Mouse (Mus musculus): ENCODE measurements around the gene Syncrip. TPM values are rescaled to one million over a fixed set of nuclear protein-coding genes. Genes with fewer than 3 reads are reported as not detected.

Gene Syncrip
- polyA plus RNA-seq, 1 experiment from 2014 or later: 51.7 TPM

DNA sequence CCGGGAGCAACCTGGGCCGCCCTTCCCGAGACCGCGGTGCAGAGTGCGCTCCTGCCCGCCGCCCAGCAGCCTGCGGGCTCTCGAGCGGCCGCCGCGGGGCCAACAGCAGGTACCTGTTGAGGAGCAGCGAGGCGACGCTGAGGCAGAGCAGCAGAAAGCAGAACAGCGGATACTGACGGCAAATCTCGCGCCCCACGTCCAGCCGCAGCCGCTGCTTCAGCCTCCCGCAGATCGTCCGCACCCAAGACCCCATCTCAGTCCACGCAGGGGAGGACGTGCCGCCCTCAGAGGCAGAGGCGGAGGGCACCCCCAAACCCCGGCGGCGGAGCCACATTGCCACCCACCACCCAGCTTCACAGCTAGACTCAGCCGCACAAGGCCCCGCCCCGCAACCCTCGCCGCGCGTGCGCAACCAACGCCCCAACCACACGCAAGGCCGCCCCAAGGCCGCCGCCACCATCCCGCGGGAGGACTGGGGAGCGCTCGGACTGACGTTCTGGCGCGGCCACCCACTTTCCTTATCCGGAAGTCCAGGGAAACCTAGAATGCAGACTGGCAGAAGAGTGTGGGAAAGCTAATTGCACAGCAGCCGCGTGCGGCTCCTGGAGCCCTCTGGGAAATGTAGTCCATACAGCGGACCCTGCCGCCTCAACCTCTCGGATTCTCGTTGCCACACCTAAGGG is 43.7 kb downstream of the Syncrip start, which contains the start of gene Snx14:
Gene Snx14 (minus strand): TSS at position 404 of the 683 bp plus-strand sequence.
- DNase-seq (ENCODE audit: low spot score): peak; percentile 98
- peak; percentile 98 for ATAC-seq (ENCODE audit: low FRiP score, low TSS enrichment)
- Histone ChIP-seq H3K4me1 (replicated peaks; ENCODE audit: control insufficient read depth, insufficient read depth) (no peaks in the 10 kb centered on the region), H3K4me3 (ENCODE audit: low read depth, low read length) (peak within 1 kb of the TSS; percentile 93), H3K27ac (replicated peaks) (peak within 1 kb of the TSS; percentile 95), H3K4me2 (replicated peaks; ENCODE audit: low read depth) (peak within 1 kb of the TSS; percentile 92), H3K9ac (ENCODE audit: low read length) (peak within 1 kb of the TSS; percentile 82), H3K9me3 (ENCODE audit: control insufficient read depth, low read length) (no peaks in the 10 kb centered on the region), H3K36me3 (ENCODE audit: control insufficient read depth, insufficient read depth, low read length) (no peaks in the 10 kb centered on the region), H3K27me3 (ENCODE audit: control insufficient read depth, insufficient read depth, low read length) (no peaks in the 10 kb centered on the region)
- WGBS: under 1% methylated on average over 57 of the region's 62 CpGs
- no peak; the same call in 1 of the 2 replicates for TF ChIP-seq CTCF (IDR thresholded peaks at IDR 0.05; ENCODE audit: low read depth)

DNA sequence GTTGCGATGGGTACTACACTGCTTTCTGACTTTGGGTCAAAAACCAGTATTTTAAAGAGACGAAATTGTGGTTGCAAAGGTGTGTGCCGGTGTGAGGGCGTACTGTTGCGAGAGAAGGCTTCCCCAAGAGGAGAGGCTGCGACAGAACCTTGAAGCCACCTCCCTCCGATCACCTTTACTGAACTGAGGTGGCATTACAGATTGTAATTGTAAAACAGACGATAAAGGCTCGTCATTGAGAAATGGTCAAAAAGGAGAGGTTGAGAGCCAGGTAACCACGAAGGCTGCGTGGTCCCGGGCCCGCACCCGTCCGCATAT is 44.2 kb downstream of the Syncrip start:
- H3K4me2 ChIP-seq (replicated peaks; ENCODE audit: low read depth): peak overlapping the region; percentile 92
- H3K27me3 ChIP-seq (ENCODE audit: control insufficient read depth, insufficient read depth, low read length): no peaks in the 10 kb centered on the region
- H3K9me3 ChIP-seq (ENCODE audit: control insufficient read depth, low read length): no peaks in the 10 kb centered on the region
- under 1% methylated on average over 15 of the region's 15 CpGs for WGBS
- H3K4me1 ChIP-seq (replicated peaks; ENCODE audit: control insufficient read depth, insufficient read depth): no peaks in the 10 kb centered on the region
- TF ChIP-seq CTCF (IDR thresholded peaks at IDR 0.05; ENCODE audit: low read depth) (no peak), EP300 (optimal IDR thresholded peaks at IDR 0.05) (no peak)
- H3K36me3 ChIP-seq (ENCODE audit: control insufficient read depth, insufficient read depth, low read length): no peaks in the 10 kb centered on the region
- peak overlapping the region; percentile 95 for H3K27ac ChIP-seq (replicated peaks)
- peak overlapping the region; percentile 82 for H3K9ac ChIP-seq (ENCODE audit: low read length)
- peak overlapping the region; percentile 93 for H3K4me3 ChIP-seq (ENCODE audit: low read depth, low read length)
- DNase-seq (ENCODE audit: low spot score) (no peak), ATAC-seq (ENCODE audit: low FRiP score, low TSS enrichment) (no peak; the same call in 1 of the 2 replicates)

GRCm38 (mm10) chr9:88437342-88438236 is 44.8 kb downstream of the Syncrip start:
- ATAC-seq (ENCODE audit: low FRiP score, low TSS enrichment): no peak
- Histone ChIP-seq H3K4me1 (replicated peaks; ENCODE audit: control insufficient read depth, insufficient read depth) (no peaks in the 10 kb centered on the region), H3K4me2 (replicated peaks; ENCODE audit: low read depth) (peak overlapping the region; percentile 92), H3K9me3 (ENCODE audit: control insufficient read depth, low read length) (no peaks in the 10 kb centered on the region), H3K9ac (ENCODE audit: low read length) (peak overlapping the region; percentile 82; the same call in 1 of the 2 replicates), H3K27ac (replicated peaks) (no peak overlapping the region), H3K36me3 (ENCODE audit: control insufficient read depth, insufficient read depth, low read length) (no peaks in the 10 kb centered on the region), H3K4me3 (ENCODE audit: low read depth, low read length) (peak overlapping the region; percentile 93), H3K27me3 (ENCODE audit: control insufficient read depth, insufficient read depth, low read length) (no peaks in the 10 kb centered on the region)
- 33% methylated on average over 10 of the region's 10 CpGs for WGBS
- DNase-seq (ENCODE audit: low spot score): no peak
- TF ChIP-seq EP300 (optimal IDR thresholded peaks at IDR 0.05) (no peak), CTCF (IDR thresholded peaks at IDR 0.05; ENCODE audit: low read depth) (no peak)

DNA sequence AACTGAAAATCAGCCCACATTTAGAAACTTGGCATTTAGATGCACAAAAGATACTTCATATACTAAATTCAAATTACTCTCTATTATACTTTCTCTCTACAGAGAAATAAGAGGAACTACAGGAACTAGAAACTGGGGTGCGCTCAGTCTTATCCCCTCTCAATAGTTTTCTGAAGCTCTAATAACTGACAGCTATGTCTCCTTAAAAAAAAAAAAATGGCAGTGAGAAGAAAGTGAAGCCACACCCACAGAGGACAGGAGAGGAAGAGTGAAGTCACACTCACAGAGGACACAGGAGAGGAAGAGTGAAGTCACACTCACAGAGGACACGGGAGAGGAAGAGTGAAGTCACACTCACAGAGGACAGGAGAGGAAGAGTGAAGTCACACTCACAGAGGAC is 58.0 kb downstream of the Syncrip start:
- no peak for TF ChIP-seq CTCF (IDR thresholded peaks at IDR 0.05; ENCODE audit: low read depth)
- no peak for TF ChIP-seq EP300 (optimal IDR thresholded peaks at IDR 0.05)
- Histone ChIP-seq H3K9me3 (ENCODE audit: control insufficient read depth, low read length) (no peaks in the 10 kb centered on the region), H3K4me2 (replicated peaks; ENCODE audit: low read depth) (no peak overlapping the region), H3K9ac (ENCODE audit: low read length) (no peak overlapping the region), H3K27ac (replicated peaks) (no peak overlapping the region), H3K4me1 (replicated peaks; ENCODE audit: control insufficient read depth, insufficient read depth) (no peaks in the 10 kb centered on the region), H3K4me3 (ENCODE audit: low read depth, low read length) (no peak overlapping the region), H3K36me3 (ENCODE audit: control insufficient read depth, insufficient read depth, low read length) (no peaks in the 10 kb centered on the region; the same call in 1 of the 2 replicates), H3K27me3 (ENCODE audit: control insufficient read depth, insufficient read depth, low read length) (no peaks in the 10 kb centered on the region)
- ATAC-seq (ENCODE audit: low FRiP score, low TSS enrichment) (no peak), DNase-seq (ENCODE audit: low spot score) (no peak)
- WGBS: 80% methylated on average over 2 of the region's 2 CpGs

GRCm38 (mm10) chr9:88422428-88422827 is 59.9 kb downstream of the Syncrip start:
- no peaks in the 10 kb centered on the region for H3K9me3 ChIP-seq (ENCODE audit: control insufficient read depth, low read length)

More at GRCm38 (mm10) chr9:88422428-88422827, 59.9 kb downstream of the Syncrip start:
- H3K4me2 ChIP-seq (replicated peaks; ENCODE audit: low read depth): no peak overlapping the region
- H3K27me3 ChIP-seq (ENCODE audit: control insufficient read depth, insufficient read depth, low read length): no peaks in the 10 kb centered on the region
- no peak overlapping the region for H3K4me3 ChIP-seq (ENCODE audit: low read depth, low read length)
- 97% methylated on average over 4 of the region's 4 CpGs for WGBS
- no peak overlapping the region for H3K27ac ChIP-seq (replicated peaks)
- no peaks in the 10 kb centered on the region; the same call in 1 of the 2 replicates for H3K36me3 ChIP-seq (ENCODE audit: control insufficient read depth, insufficient read depth, low read length)
- no peak overlapping the region for H3K9ac ChIP-seq (ENCODE audit: low read length)
- no peak for DNase-seq (ENCODE audit: low spot score)
- no peaks in the 10 kb centered on the region for H3K4me1 ChIP-seq (replicated peaks; ENCODE audit: control insufficient read depth, insufficient read depth)
- no peak for ATAC-seq (ENCODE audit: low FRiP score, low TSS enrichment)
- peak; percentile 19; the same call in 1 of the 2 replicates for TF ChIP-seq CTCF (IDR thresholded peaks at IDR 0.05; ENCODE audit: low read depth)
- TF ChIP-seq EP300 (optimal IDR thresholded peaks at IDR 0.05): no peak
